Mouse (Mus musculus) lung, embryonic 14.5 days (tissue): ENCODE results near the gene Bak1. TPM values are rescaled to one million over a fixed set of nuclear protein-coding genes. Genes with fewer than 3 reads are reported as not detected.

Experiments
- ATAC-seq: fragments of 200-750 bp; cut with Nextera tagmentation; 2 replicates; pipeline ENCODE4 v1.8.0; 2017; ENCODE audit warnings: mild to moderate bottlenecking, moderate TSS enrichment, moderate library complexity; ENCODE audit not compliant: insufficient read depth
- DNase-seq: peaks from one replicate; pipeline ENCODE4 v3.0.0-alpha.2; 2015
- H3K27ac ChIP-seq: fragments of 300-500 bp; sonication (generic); 2 replicates; pipeline ENCODE4 v1.5.1; 2014; ENCODE audit warnings: low read depth, mild to moderate bottlenecking, moderate library complexity
- H3K27me3 ChIP-seq: fragments of 300-500 bp; sonication (generic); 2 replicates; pipeline ENCODE4 v1.6.1; 2014; ENCODE audit warnings: low read length, control low read depth; ENCODE audit not compliant: insufficient read depth
- H3K36me3 ChIP-seq: fragments of 300-500 bp; sonication (generic); 2 replicates; pipeline ENCODE4 v1.6.1; 2014; ENCODE audit warnings: control low read depth; ENCODE audit not compliant: insufficient read depth
- H3K4me1 ChIP-seq: fragments of 300-500 bp; sonication (generic); 2 replicates; pipeline ENCODE4 v1.6.1; 2014; ENCODE audit warnings: antibody characterized with exemption, control low read depth; ENCODE audit not compliant: insufficient read depth
- H3K4me2 ChIP-seq: fragments of 300-500 bp; sonication (generic); 2 replicates; pipeline ENCODE4 v1.6.1; 2014; ENCODE audit warnings: mild to moderate bottlenecking
- H3K4me3 ChIP-seq: fragments of 300-500 bp; sonication (generic); 2 replicates; pipeline ENCODE4 v1.5.1; 2014; ENCODE audit warnings: low read depth, low read length
- H3K9ac ChIP-seq: fragments of 300-500 bp; sonication (generic); 2 replicates; pipeline ENCODE4 v1.6.1; 2014
- H3K9me3 ChIP-seq: fragments of 300-500 bp; sonication (generic); 2 replicates; pipeline ENCODE4 v1.6.1; 2016; ENCODE audit warnings: low read depth, low read length, control low read depth
- CTCF ChIP-seq: IDR thresholded peaks from 2 replicates; pipeline ENCODE4 v1.5.1; 2016; ENCODE audit warnings: antibody characterized with exemption, low read depth
- WGBS: fragments of 180-500 bp; shearing (Covaris S2); extraction: QIAGEN DNeasy Blood & Tissue Kit; methylation state at CpG from one replicate; pipeline ENCODE4 v1.1.7; 2014; 5-methylcytosine and 5-hydroxymethylcytosine counted together
- polyA plus RNA-seq: library from polyadenylated mRNA; unstranded; fragments of >200 nt; fragmentation: Nextera tagmentation; extraction: Ambion mirVana; gene quantifications from 2 replicates; pipeline ENCODE4 v1.2.1, GENCODE M21; 2014

The Bak1 gene
- polyA plus RNA-seq, 1 experiment from 2014 or later = 12.0 TPM

DNA sequence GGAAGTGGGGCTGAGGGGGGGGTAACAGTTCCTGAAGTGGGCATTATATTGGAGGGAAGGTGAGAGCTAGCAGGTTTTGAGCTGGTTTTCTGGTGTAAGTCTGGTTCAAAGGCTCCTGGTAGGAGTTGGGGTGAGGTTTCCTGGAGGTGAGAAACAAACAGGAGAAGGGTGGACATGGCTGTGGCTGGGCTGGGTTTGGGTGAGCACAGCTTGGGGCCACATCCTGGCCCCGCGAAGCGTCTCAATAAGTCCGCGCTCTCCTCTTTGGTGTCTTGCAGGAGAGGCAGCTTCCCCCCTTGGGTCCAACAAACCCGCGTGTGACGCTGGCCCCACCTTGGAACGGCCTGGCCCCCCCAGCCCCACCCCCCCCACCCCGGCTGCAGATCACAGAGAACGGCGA, 58.6 kb downstream of the Bak1 start:
- no peak for TF ChIP-seq CTCF
- no peak for ATAC-seq
- no peak overlapping the region for H3K4me3 ChIP-seq
- no peak overlapping the region for H3K9ac ChIP-seq
- no peaks in the 10 kb centered on the region for H3K4me1 ChIP-seq
- 68% methylated on average over 12 of the region's 12 CpGs for WGBS
- DNase-seq = no peak
- no peak overlapping the region for H3K4me2 ChIP-seq
- H3K36me3 ChIP-seq = peaks cover 44% of the 10 kb centered on the region
- no peak overlapping the region for H3K27ac ChIP-seq
- no peaks in the 10 kb centered on the region for H3K27me3 ChIP-seq
- H3K9me3 ChIP-seq = no peaks in the 10 kb centered on the region

Other genes with a start within 250 kb of the Bak1 start
- 49.7 and 51.3 TPM in 2 replicates for gene Bnip1, start 247.9 kb downstream of the Bak1 start, polyA plus RNA-seq
- 0.24 and 1.6 TPM in 2 replicates for gene Nkx2-5, start 184.0 kb downstream of the Bak1 start, polyA plus RNA-seq
- gene Kifc5b, start 111.9 kb downstream of the Bak1 start, polyA plus RNA-seq = 6.3 and 9.6 TPM in 2 replicates
- 5.1 and 7.5 TPM in 2 replicates for gene Phf1, start 96.0 kb downstream of the Bak1 start, polyA plus RNA-seq
- gene Cuta, start 89.4 kb downstream of the Bak1 start, polyA plus RNA-seq = 163 TPM in 2 replicates
- 1.8 and 2.0 TPM in 2 replicates for gene Syngap1, start 87.8 kb downstream of the Bak1 start, polyA plus RNA-seq
- 13.3 TPM in 2 replicates for gene Zbtb9, start 55.8 kb downstream of the Bak1 start, polyA plus RNA-seq
- gene Itpr3, start 28.3 kb upstream of the Bak1 start, polyA plus RNA-seq = 5.1 and 5.8 TPM in 2 replicates
- gene Uqcc2, start 104.9 kb upstream of the Bak1 start, polyA plus RNA-seq = 309 and 315 TPM in 2 replicates
- gene Ip6k3, start 138.8 kb upstream of the Bak1 start, polyA plus RNA-seq = 0.08 TPM in 1 of 2 replicates, not detected in the other
- 18.1 and 20.4 TPM in 2 replicates for gene Lemd2, start 175.5 kb upstream of the Bak1 start, polyA plus RNA-seq